Mouse (Mus musculus) myocyte (in vitro differentiated cells): ENCODE data around the gene Ccr10.

Experiments used
- CEBPB ChIP-seq: IDR thresholded peaks from 2 replicates; pipeline ENCODE4 v1.6.1; 2011; ENCODE audit warnings: mild to moderate bottlenecking, moderate library complexity; ENCODE audit not compliant: poor library complexity, insufficient read depth, severe bottlenecking
- E2F4 ChIP-seq: IDR thresholded peaks from one replicate; pipeline ENCODE4 v1.6.1; 2011; ENCODE audit warnings: mild to moderate bottlenecking, control low read depth, moderate library complexity; ENCODE audit not compliant: insufficient read depth
- MAX ChIP-seq: IDR thresholded peaks from one replicate; pipeline ENCODE4 v1.6.1; 2011; ENCODE audit warnings: low read depth, mild to moderate bottlenecking, control low read depth
- MYOD1 ChIP-seq, 3 experiments: IDR thresholded peaks; one replicate each; pipeline ENCODE4 v1.6.1; 2011; ENCODE audit warnings: control low read depth in 2 of 3, low read depth in 2 of 3, mild to moderate bottlenecking in 2 of 3, moderate library complexity in 1 of 3; ENCODE audit not compliant: insufficient read length in 2 of 3, control insufficient read depth in 1 of 3
- POLR2A ChIP-seq: IDR thresholded peaks from one replicate; pipeline ENCODE4 v1.6.1; 2011; ENCODE audit warnings: low read depth, mild to moderate bottlenecking, control low read depth, moderate library complexity; ENCODE audit not compliant: insufficient read length
- TCF12 ChIP-seq: IDR thresholded peaks from one replicate; pipeline ENCODE4 v1.6.1; 2011; ENCODE audit warnings: mild to moderate bottlenecking, control low read depth; ENCODE audit not compliant: poor library complexity, insufficient read depth, severe bottlenecking
- USF1 ChIP-seq: IDR thresholded peaks from one replicate; pipeline ENCODE4 v1.6.1; 2011; ENCODE audit warnings: low read depth, mild to moderate bottlenecking, control low read depth, moderate library complexity

DNA sequence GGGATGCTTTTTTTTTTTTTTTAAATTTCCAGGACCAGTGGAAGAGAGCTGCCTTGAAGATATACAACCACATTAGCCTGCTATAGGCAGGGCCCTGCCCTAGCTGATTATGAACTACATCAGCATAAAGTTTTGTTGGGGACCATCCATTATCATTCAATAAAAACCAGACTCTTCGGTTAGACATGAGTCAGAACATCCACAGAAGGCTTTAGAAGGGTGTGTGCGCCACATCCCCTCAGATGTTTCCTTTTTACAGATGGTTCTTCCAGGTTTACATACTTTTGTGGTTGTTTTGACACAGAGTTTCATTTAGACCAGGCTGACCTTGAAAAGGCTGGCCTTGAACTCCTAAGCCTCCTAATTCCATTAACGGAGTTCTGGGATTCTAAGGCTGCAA, 49.1 kb upstream of the Ccr10 start:
- no peak for TF ChIP-seq CEBPB
- TF ChIP-seq POLR2A = no peak
- TF ChIP-seq USF1 = no peak
- TF ChIP-seq MAX = no peak
- TF ChIP-seq MYOD1 (IDR thresholded peaks at IDR 0.05; ENCODE audit: control insufficient read depth in 1 of 3, insufficient read length in 2 of 3, low read depth in 2 of 3) = no peak
- TF ChIP-seq E2F4 = no peak
- no peak for TF ChIP-seq TCF12
